Mouse (Mus musculus) hindbrain, embryonic 14.5 days (tissue): Measurements from ENCODE around the gene Usp5. TPM values are rescaled to one million over a fixed set of nuclear protein-coding genes. Genes with fewer than 3 reads are reported as not detected.

Experiments
- ATAC-seq: fragments of 200-750 bp; cut with Nextera tagmentation; 2 replicates; pipeline ENCODE4 v1.8.0; 2017; ENCODE audit warnings: moderate number of reproducible peaks, mild to moderate bottlenecking, moderate TSS enrichment, moderate library complexity; ENCODE audit not compliant: low FRiP score
- DNase-seq: peaks from one replicate; pipeline ENCODE4 v3.0.0-alpha.2; 2015; ENCODE audit warnings: low spot score
- H3K27ac ChIP-seq: fragments of 300-500 bp; sonication (generic); 2 replicates; pipeline ENCODE4 v1.5.1; 2014; ENCODE audit warnings: mild to moderate bottlenecking, moderate library complexity
- H3K27me3 ChIP-seq: fragments of 300-500 bp; sonication (generic); 2 replicates; pipeline ENCODE4 v1.6.1; 2014; ENCODE audit warnings: mild to moderate bottlenecking, low read length, mixed read lengths; ENCODE audit not compliant: control insufficient read depth, insufficient read depth
- H3K36me3 ChIP-seq: fragments of 300-500 bp; sonication (generic); replicated peaks from 2 replicates; pipeline ENCODE4 v1.6.1; 2014; ENCODE audit not compliant: control insufficient read depth, insufficient read depth
- H3K4me1 ChIP-seq: fragments of 300-500 bp; sonication (generic); replicated peaks from 2 replicates; pipeline ENCODE4 v1.6.1; 2014; ENCODE audit warnings: antibody characterized with exemption, low read length, mixed read lengths; ENCODE audit not compliant: control insufficient read depth, insufficient read depth
- H3K4me2 ChIP-seq: fragments of 300-500 bp; sonication (generic); replicated peaks from 2 replicates; pipeline ENCODE4 v1.6.1; 2014; ENCODE audit warnings: mild to moderate bottlenecking, moderate library complexity
- H3K4me3 ChIP-seq: fragments of 300-500 bp; sonication (generic); replicated peaks from 2 replicates; pipeline ENCODE4 v1.5.1; 2014; ENCODE audit warnings: mild to moderate bottlenecking, low read length
- H3K9ac ChIP-seq: fragments of 300-500 bp; sonication (generic); 2 replicates; pipeline ENCODE4 v1.6.1; 2014
- H3K9me3 ChIP-seq: fragments of 300-500 bp; sonication (generic); 2 replicates; pipeline ENCODE4 v1.6.1; 2016; ENCODE audit warnings: low read length; ENCODE audit not compliant: control insufficient read depth
- WGBS: fragments of 180-500 bp; shearing (Covaris S2); extraction: QIAGEN DNeasy Blood & Tissue Kit; methylation state at CpG from one replicate; pipeline ENCODE4 v1.1.7; 2014; 5-methylcytosine and 5-hydroxymethylcytosine counted together
- polyA plus RNA-seq: library from polyadenylated mRNA; unstranded; fragments of >200 nt; fragmentation: Nextera tagmentation; extraction: Ambion mirVana; gene quantifications from 2 replicates; pipeline ENCODE4 v1.2.1, GENCODE M21; 2014

Usp5 gene
- polyA plus RNA-seq, 1 experiment from 2014 or later, result 180 TPM

DNA sequence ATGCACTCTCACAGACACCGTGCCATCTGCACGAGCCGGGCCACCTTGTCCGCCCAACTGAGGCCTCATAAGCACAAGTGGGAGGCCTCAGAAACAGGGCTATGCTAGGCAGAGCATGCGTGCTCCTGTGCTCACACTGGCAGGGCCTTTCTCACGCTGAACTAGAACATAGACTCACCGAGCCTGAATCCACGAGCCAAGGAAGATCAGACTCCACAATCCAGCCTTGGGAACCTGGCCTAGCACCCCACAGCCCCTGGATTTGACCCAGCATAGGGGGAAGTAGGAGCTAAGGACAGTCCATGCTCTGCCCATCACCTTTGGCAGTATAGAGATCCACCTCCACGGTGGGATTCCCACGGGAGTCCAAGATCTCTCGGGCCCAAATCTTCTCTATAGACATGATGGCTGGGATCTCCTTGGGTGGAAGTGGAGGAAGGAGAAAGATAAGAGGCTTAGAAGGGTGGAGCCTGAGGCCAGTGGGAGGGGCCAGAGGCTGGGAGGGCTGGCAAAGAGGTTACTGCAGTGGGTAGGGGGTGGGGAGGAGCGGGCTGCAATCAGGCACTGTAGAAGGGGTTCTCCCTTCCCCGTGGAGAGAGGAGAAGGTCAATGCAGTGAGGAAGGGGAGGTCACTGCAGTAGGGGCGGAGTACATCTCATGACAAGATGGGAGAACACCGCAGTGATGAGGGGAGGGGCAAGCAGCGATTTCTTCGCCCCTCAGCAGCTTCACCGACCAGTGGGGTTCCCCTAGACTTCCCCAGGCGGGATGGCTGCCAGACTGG lies 61.2 kb downstream of the Usp5 start:
- H3K4me1 ChIP-seq, result peaks cover 15% of the 10 kb centered on the region; the same call in 1 of the 2 replicates
- ATAC-seq (peak; percentile 35), DNase-seq (no peak)
- 23% methylated on average over 19 of the region's 19 CpGs for WGBS
- H3K27ac ChIP-seq, result no peak overlapping the region
- H3K4me2 ChIP-seq, result peak overlapping the region; percentile 71
- H3K27me3 ChIP-seq, result no peaks in the 10 kb centered on the region
- H3K4me3 ChIP-seq, result peak overlapping the region; percentile 49
- peak overlapping the region; percentile 77; the same call in 1 of the 2 replicates for H3K9ac ChIP-seq
- no peaks in the 10 kb centered on the region for H3K9me3 ChIP-seq
- no peaks in the 10 kb centered on the region for H3K36me3 ChIP-seq

DNA sequence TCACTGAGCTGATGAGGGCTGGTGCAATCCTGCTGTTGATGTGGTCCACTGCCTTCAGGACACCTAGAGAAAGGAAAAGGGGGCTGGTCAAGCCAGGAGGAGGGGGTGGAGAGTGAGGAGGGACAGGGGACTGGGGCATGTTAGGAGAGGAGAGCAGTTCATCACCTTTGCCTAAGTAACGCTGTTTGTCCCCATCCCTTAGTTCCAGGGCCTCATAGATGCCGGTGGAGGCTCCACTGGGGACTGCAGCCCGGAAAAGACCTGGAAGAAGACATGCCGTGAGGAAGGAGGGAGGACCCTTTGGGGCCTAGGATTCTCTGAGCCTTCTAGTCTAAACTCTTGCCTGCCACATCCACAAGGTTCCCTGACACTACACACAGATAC lies 61.8 kb downstream of the Usp5 start:
- Histone ChIP-seq H3K27ac (no peak overlapping the region), H3K4me3 (no peak overlapping the region), H3K36me3 (no peaks in the 10 kb centered on the region), H3K4me2 (peak overlapping the region; percentile 71), H3K4me1 (peaks cover 15% of the 10 kb centered on the region; the same call in 1 of the 2 replicates), H3K9me3 (no peaks in the 10 kb centered on the region), H3K27me3 (no peaks in the 10 kb centered on the region), H3K9ac (no peak overlapping the region)
- ATAC-seq (no peak), DNase-seq (no peak)
- WGBS, result 19% methylated on average over 4 of the region's 4 CpGs

DNA sequence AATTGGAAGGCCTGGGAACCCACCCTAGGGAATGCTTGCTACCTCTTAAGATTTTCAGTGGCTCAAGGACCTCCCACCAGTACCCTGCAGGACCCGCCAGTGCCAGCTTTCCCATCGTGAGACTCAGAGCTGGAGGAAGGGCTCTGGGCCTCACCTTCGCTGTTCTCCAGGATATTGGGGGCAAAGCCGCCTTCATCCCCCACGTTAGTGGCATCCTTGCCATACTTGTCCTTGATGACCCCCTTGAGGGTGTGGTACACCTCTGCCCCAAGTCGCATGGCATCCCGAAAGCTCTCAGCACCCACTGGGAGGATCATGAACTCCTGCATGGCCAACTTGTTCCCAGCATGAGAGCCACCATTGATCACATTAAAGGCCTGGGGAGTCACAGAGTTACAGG lies 63.3 kb downstream of the Usp5 start:
- ATAC-seq, result no peak
- Histone ChIP-seq H3K27ac (no peak overlapping the region), H3K36me3 (no peaks in the 10 kb centered on the region), H3K9ac (no peak overlapping the region), H3K27me3 (no peaks in the 10 kb centered on the region), H3K4me2 (no peak overlapping the region), H3K4me1 (peaks cover 15% of the 10 kb centered on the region; the same call in 1 of the 2 replicates), H3K4me3 (no peak overlapping the region), H3K9me3 (no peaks in the 10 kb centered on the region)
- DNase-seq, result no peak
- WGBS, result 86% methylated on average over 7 of the region's 7 CpGs

Other genes starting within 250 kb of the Usp5 start
- 0.07 TPM in 1 of 2 replicates, not detected in the other for gene C1s2, start 193.4 kb downstream of the Usp5 start, polyA plus RNA-seq
- gene Lpcat3, start 166.5 kb downstream of the Usp5 start, polyA plus RNA-seq, result 42.4 and 42.9 TPM in 2 replicates
- 91.4 and 94.1 TPM in 2 replicates for gene Emg1, start 117.3 kb downstream of the Usp5 start, polyA plus RNA-seq
- gene Phb2, start 117.1 kb downstream of the Usp5 start, polyA plus RNA-seq, result 241 and 242 TPM in 2 replicates
- gene Ptpn6, start 90.8 kb downstream of the Usp5 start, polyA plus RNA-seq, result 3.5 and 4.3 TPM in 2 replicates
- gene Grcc10, start 88.1 kb downstream of the Usp5 start, polyA plus RNA-seq, result 616 and 701 TPM in 2 replicates
- gene Gm45234, start 73.5 kb downstream of the Usp5 start, polyA plus RNA-seq, result not detected in 2 replicates
- gene Atn1, start 73.0 kb downstream of the Usp5 start, polyA plus RNA-seq, result 25.9 and 26.0 TPM in 2 replicates
- gene Eno2, start 59.8 kb downstream of the Usp5 start, polyA plus RNA-seq, result 142 and 174 TPM in 2 replicates
- 3.7 and 6.4 TPM in 2 replicates for gene Lrrc23, start 49.8 kb downstream of the Usp5 start, polyA plus RNA-seq
- gene Spsb2, start 20.8 kb downstream of the Usp5 start, polyA plus RNA-seq, result 5.2 and 6.6 TPM in 2 replicates
- 413 and 474 TPM in 2 replicates for gene Tpi1, start 15.2 kb downstream of the Usp5 start, polyA plus RNA-seq
- gene Cdca3, start 63 bp upstream of the Usp5 start, polyA plus RNA-seq, result 29.3 and 36.2 TPM in 2 replicates
- gene Gnb3, start 10.8 kb upstream of the Usp5 start, polyA plus RNA-seq, result 0.21 and 1.2 TPM in 2 replicates
- gene P3h3, start 28.3 kb upstream of the Usp5 start, polyA plus RNA-seq, result 13.3 and 17.6 TPM in 2 replicates
- gene Gpr162, start 34.5 kb upstream of the Usp5 start, polyA plus RNA-seq, result 16.6 and 17.6 TPM in 2 replicates
- 0.27 and 0.35 TPM in 2 replicates for gene Cd4, start 58.7 kb upstream of the Usp5 start, polyA plus RNA-seq
- 2.1 and 2.8 TPM in 2 replicates for gene Lag3, start 82.2 kb upstream of the Usp5 start, polyA plus RNA-seq
- 674 and 707 TPM in 2 replicates for gene Ptms, start 90.6 kb upstream of the Usp5 start, polyA plus RNA-seq
- 577 and 614 TPM in 2 replicates for gene Mlf2, start 101.9 kb upstream of the Usp5 start, polyA plus RNA-seq
- gene Cops7a, start 136.1 kb upstream of the Usp5 start, polyA plus RNA-seq, result 92.4 and 93.1 TPM in 2 replicates
- gene Pianp, start 167.2 kb upstream of the Usp5 start, polyA plus RNA-seq, result 47.8 and 53.8 TPM in 2 replicates
- gene Zfp384, start 179.7 kb upstream of the Usp5 start, polyA plus RNA-seq, result 12.0 and 14.6 TPM in 2 replicates
- gene Ing4, start 210.3 kb upstream of the Usp5 start, polyA plus RNA-seq, result 112 and 113 TPM in 2 replicates
- 17.1 and 18.7 TPM in 2 replicates for gene Acrbp, start 220.2 kb upstream of the Usp5 start, polyA plus RNA-seq
- gene Lpar5, start 238.4 kb upstream of the Usp5 start, polyA plus RNA-seq, result 0.50 and 0.51 TPM in 2 replicates